Mouse (Mus musculus): ENCODE measurements around the gene Kalrn.

Gene Kalrn

GRCm38 (mm10) chr16:34347574-34347973, 225.8 kb downstream of the Kalrn start:
- DNase-seq (ENCODE audit: low read depth): no peak

DNA sequence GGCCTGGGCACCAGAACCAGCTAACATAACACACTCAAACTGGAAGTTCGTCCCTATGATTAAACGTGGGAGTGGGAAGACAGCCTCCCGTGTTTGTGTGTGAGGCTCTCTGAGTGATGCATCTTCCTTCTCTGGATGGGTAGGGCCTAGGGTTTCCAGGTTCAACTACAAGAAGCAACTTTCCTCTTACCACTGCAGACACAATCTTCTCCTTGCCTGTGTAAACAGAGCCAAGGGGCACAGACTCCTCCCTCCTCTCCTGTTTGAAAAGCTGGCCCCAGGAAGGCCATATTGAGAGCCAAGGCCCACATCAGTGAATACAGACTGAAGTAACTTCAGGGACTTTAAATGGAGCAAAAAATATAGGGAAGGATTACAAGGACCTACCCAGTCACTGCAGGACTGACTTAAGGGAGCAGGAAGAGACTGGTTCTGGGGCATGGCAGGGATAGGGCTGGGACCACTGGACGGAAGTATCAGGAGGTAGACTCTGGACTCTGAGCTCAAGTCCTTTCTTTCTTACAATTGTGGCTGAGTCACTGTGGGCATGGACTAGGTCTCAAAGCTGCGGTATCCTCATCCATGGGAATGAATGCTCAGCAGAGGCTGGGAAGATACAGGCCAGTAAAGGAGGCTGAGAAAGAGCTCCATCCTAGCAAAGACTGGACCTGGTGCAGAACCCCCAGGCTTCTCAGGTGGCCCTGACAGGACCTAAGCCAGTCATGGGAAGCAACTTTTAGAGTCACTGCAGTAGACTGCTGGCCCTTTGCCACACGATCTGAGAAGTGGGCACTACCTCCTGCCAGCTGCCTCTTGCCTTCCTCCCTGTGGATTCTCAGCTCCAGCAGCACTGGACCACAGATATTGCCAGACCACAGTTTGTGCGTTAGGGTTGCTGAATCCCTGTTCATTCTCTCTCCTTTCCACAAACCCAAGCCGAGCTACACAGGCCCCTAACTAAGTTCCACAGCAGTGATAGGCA, 228.1 kb downstream of the Kalrn start:
- DNase-seq (ENCODE audit: low read depth): no peak

GRCm38 (mm10) chr16:34343968-34344367, 229.4 kb downstream of the Kalrn start:
- no peak for DNase-seq (ENCODE audit: low read depth)

DNA sequence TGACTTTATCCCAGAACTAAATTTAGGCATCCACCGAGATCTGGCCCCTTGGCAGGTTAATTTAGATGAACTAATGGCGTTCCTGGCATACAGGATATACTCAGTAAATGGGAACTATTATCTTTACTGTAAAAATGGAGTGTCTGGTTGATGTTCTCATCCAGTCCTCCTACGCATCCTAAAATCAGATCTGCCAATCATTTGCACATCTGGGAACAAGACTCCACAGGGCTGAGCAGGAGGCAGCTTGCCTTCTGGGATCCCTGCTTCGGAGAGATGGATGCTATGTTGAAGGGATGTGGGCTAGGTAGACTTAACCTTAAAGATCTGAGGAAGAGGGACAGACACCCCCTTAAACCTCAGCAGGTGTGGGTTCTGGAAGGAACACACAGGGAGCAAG, 230.2 kb downstream of the Kalrn start:
- DNase-seq (ENCODE audit: low read depth): no peak

DNA sequence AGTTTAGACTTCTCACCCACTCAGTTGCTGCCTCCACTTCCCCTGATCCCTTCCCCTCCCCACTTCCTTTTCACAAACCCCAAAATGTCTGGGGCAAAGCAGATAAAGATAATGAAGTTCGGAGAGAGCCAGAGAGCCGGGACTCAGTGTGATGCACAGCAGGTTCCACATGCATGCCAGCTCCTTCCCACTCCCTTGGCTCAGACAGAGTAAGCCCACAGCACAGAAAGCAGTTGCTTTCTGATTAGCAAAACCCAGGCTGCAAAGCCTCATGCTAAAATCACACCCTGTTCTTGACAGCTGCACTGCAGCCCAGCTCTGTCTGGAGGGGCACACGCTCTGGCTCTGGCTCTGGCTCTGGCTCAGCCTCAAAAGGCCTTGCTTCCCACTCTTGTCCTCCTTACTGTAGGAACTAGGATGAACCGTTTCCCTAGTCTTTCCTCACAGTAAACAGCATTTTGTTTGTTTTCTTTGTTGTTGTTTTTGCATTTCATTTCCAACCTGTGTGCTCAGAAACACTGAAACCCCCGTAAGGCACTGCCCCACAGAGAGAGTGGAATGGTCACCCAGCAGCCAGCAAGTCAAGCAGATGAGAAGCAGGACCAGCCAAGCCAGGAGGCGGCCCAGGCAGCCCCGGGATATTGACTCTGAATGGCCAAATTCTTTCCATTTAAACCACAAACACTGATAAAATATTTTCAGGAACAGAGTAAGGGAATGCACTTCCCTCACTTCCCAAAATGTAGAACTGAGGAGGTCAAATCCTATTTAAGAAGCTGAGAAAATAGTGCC, 230.8 kb downstream of the Kalrn start:
- DNase-seq (ENCODE audit: low read depth): no peak

GRCm38 (mm10) chr16:34334919-34335318, 238.4 kb downstream of the Kalrn start:
- no peak for DNase-seq (ENCODE audit: low read depth)

DNA sequence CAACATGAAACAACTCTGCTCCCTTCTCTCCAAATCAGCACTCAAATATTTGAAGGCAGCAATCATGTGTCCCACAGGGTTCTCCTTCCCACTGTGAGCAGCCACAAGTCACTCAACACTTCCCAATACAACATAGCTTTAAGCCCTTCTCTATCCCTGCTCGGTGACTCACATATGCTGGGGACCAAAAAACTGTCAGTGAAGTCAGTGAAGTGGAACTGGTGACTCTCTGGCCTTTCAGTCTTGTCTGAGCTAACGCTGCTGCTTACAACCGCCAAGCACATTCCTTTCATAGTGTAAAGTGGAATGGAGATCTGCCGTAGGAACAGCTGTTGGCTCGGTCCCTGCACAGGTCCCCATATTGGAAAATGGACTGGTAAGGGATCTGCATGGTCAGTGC, 241.7 kb downstream of the Kalrn start:
- DNase-seq (ENCODE audit: low read depth): no peak

GRCm38 (mm10) chr16:34329876-34330275, 243.5 kb downstream of the Kalrn start:
- no peak for DNase-seq (ENCODE audit: low read depth)

- DNase-seq (ENCODE audit: low read depth): no peak
These were observed 243.9 kb downstream of the Kalrn start for GRCm38 (mm10) chr16:34329431-34329873.

DNA sequence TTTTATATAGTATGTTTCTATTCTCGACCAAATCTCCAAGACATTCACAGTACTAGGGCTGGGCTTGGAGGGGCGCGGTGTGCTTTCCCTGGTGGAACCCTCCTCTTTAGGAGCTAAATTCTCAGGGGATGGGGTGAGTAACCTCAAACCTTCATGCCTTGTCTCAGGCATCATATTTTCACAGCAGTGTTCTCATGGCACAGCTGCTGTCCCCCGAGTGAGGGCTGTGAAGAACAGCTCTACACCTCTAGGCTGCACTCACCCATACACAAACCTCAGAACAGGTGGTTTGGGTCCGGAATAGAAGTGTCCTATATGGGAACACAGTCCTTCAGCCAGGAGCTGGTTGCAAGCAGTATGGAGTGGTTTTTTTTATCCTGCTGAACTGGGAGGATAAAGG, 245.4 kb downstream of the Kalrn start:
- DNase-seq (ENCODE audit: low read depth): no peak

GRCm38 (mm10) chr16:34325869-34326268, 247.5 kb downstream of the Kalrn start:
- no peak for DNase-seq (ENCODE audit: low read depth)

DNA sequence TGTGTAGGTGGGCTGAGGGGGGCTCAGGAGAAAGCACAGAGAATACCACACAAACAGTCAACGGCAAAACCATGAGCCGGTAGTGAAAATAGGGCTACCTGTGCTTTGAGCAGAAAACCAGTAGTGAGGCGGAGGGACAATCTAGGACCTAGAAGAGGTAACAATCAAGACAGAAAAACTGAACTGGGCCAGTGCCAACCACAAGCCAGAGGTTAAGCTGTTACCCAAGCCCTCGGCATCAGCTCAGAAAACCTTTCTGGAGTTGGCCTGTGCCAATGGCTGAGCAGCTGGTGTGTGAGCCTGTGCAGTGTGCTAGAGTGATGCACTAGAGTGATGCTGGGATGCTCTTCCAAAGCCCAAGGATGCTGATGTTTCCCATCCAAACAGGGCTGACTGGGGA, 248.2 kb downstream of the Kalrn start:
- DNase-seq (ENCODE audit: low read depth): no peak

DNA sequence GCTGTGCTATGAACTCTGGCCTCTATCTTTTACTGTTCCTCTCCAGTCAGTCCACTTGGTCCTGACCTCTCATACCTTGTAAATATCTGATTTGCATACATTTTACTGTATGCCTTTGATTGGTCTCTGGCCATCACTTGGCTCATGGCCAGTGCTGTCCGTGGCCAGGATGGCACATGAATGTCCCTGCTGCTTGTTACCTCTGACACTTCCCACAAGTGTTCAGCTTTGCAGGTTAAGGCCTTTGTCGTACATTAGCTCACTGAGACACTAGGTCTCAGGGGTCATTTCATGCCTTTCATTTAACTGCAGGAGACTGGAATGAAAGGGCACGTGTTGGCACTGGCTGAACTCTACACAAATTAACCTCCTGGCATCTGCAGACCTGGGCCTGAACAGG, 248.6 kb downstream of the Kalrn start:
- no peak for DNase-seq (ENCODE audit: low read depth)

- DNase-seq (ENCODE audit: low read depth): no peak
These were observed 249.8 kb downstream of the Kalrn start for GRCm38 (mm10) chr16:34323496-34323895.

DNA sequence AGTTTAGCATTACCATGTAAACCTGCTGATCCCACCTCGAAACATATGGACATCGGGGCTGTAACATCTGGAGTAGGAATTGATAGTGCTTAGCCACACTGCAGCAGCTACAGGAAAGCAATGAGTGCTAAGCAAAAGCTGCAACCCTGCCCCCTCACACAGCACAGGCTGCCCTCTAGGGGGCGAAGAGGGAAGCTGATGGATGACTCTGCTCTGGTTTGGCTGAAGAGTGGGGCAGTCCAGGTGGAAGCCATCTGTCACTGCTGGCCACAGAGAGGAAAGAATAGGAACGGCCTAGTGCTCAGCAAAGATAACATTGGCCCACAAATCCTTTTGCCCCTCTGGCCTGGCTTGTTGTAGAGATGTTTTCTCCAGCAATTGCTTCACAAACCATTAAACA, 250.8 kb downstream of the Kalrn start:
- no peak for DNase-seq (ENCODE audit: low read depth)

- no peak for DNase-seq (ENCODE audit: low read depth)
These were observed 252.1 kb downstream of the Kalrn start for GRCm38 (mm10) chr16:34321066-34321790.

DNA sequence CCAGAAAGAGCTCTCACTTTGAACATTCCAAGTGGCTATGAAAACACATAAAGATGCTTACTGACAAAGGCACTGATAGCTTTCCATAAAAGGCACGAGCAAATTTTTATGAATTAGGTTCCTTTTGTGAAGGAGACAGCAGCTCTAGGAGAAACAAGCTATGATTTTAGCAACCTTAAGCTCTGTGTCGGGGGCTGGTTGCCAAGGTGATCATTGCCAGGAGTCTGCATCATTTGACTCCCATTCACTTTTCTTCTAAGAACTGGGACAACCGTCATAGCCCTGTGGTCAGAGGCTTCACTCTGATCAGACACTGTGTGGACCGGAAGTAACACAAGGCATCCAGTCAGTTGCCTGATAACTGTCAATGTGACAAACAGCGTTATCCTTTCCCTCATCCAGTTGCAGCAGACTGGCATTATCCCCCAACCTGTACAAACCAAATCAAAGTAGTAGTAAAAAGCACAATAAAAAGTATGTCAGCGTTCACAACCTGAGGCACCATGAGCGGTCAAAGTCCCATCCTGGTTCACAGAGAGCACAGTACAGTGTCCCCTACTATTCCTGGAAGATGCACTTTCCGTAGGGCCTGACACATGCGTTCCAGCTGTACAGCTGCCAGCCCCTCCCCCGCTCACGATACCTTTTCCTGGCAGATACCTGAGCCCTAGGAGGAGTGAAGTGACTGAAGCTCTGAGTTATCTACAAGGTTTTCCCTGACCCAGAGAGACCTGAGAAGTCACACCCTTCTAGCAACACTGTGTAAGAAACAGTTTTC, 253.1 kb downstream of the Kalrn start:
- no peak for DNase-seq (ENCODE audit: low read depth)

GRCm38 (mm10) chr16:34317110-34317509, 256.2 kb downstream of the Kalrn start:
- no peak for DNase-seq (ENCODE audit: low read depth)

GRCm38 (mm10) chr16:34316253-34316652, 257.1 kb downstream of the Kalrn start:
- DNase-seq (ENCODE audit: low read depth): no peak

- no peak for DNase-seq (ENCODE audit: low read depth)
These were observed 259.3 kb downstream of the Kalrn start for GRCm38 (mm10) chr16:34314071-34314470.

- DNase-seq (ENCODE audit: low read depth): no peak
These were observed 261.8 kb downstream of the Kalrn start for GRCm38 (mm10) chr16:34311577-34311976.

All from naive thymus-derived CD4-positive, alpha-beta T cell, adult 2 months (primary cell).